Mouse (Mus musculus) MEL (cell line): Measurements from ENCODE around the gene Tepp. TPM values are rescaled to one million over a fixed set of nuclear protein-coding genes. Genes with fewer than 3 reads are reported as not detected.
A peak's percentile ranks its signal among the peaks of the same experiment; 100 is the strongest.

Experiments used
- DNase-seq: peaks from one replicate; pipeline ENCODE4 v3.0.0; 2011; ENCODE audit warnings: low read depth, low spot score
- H3K27ac ChIP-seq: 2 replicates; pipeline ENCODE4 v1.5.1; 2012; ENCODE audit warnings: low read depth, mild to moderate bottlenecking, control low read depth, low read length, moderate library complexity; ENCODE audit not compliant: control insufficient read depth
- H3K27me3 ChIP-seq, 2 experiments: fragments of 150-350 bp in 1 of 2; sonication (generic) in 1 of 2; 2 replicates each; pipeline ENCODE4 v1.6.1; 2012; ENCODE audit warnings: low read length in 2 of 2, mild to moderate bottlenecking in 2 of 2, improper control_type of control experiment in 1 of 2, moderate library complexity in 1 of 2; ENCODE audit not compliant: insufficient read depth in 2 of 2, control insufficient read depth in 1 of 2
- H3K36me3 ChIP-seq, 2 experiments: 2 replicates each; pipeline ENCODE4 v1.6.1; 2012 to 2014; ENCODE audit warnings: low read length in 2 of 2, improper control_type of control experiment in 1 of 2, inconsistent platforms in 1 of 2, mild to moderate bottlenecking in 1 of 2; ENCODE audit not compliant: insufficient read depth in 2 of 2, control insufficient read depth in 1 of 2
- H3K4me1 ChIP-seq, 2 experiments: fragments of 150-350 bp in 1 of 2; sonication (generic) in 1 of 2; 2 replicates each; pipeline ENCODE4 v1.6.1; 2012; ENCODE audit warnings: low read length in 2 of 2, improper control_type of control experiment in 1 of 2, mild to moderate bottlenecking in 1 of 2; ENCODE audit not compliant: insufficient read depth in 2 of 2, control insufficient read depth in 1 of 2
- H3K4me3 ChIP-seq, 2 experiments: fragments of 150-350 bp in 1 of 2; sonication (generic) in 1 of 2; 2 replicates each; pipeline ENCODE4 v1.5.1; 2012; ENCODE audit warnings: low read depth in 2 of 2, low read length in 2 of 2, mild to moderate bottlenecking in 2 of 2, moderate library complexity in 2 of 2, control low read depth in 1 of 2, improper control_type of control experiment in 1 of 2; ENCODE audit not compliant: control insufficient read depth in 1 of 2, insufficient read depth in 1 of 2
- H3K79me2 ChIP-seq: 2 replicates; pipeline ENCODE4 v1.6.1; 2012; ENCODE audit warnings: mild to moderate bottlenecking, low read length, moderate library complexity; ENCODE audit not compliant: control insufficient read depth, poor library complexity, insufficient read depth
- H3K9ac ChIP-seq: 2 replicates; pipeline ENCODE4 v1.6.1; 2012; ENCODE audit warnings: low read depth, mild to moderate bottlenecking, control low read depth, low read length, moderate library complexity; ENCODE audit not compliant: control insufficient read depth, poor library complexity, severe bottlenecking
- H3K9me3 ChIP-seq: fragments of 150-350 bp; sonication (generic); replicated peaks from 2 replicates; pipeline ENCODE4 v1.6.1; 2012; ENCODE audit warnings: mild to moderate bottlenecking, low read length, improper control_type of control experiment, moderate library complexity; ENCODE audit not compliant: insufficient read depth
- ETS1 ChIP-seq: IDR thresholded peaks from 2 replicates; pipeline ENCODE4 v1.6.1; 2012; ENCODE audit warnings: low read depth, mild to moderate bottlenecking, inconsistent platforms, low read length, improper control_type of control experiment, moderate library complexity
- GABPA ChIP-seq: IDR thresholded peaks from 2 replicates; pipeline ENCODE4 v1.6.1; 2012; ENCODE audit warnings: low read depth, mild to moderate bottlenecking, inconsistent platforms, low read length, improper control_type of control experiment, moderate library complexity
- GATA1 ChIP-seq: IDR thresholded peaks from 2 replicates; pipeline ENCODE4 v1.6.1; 2011; ENCODE audit warnings: low read depth, low read length, improper control_type of control experiment
- MAFK ChIP-seq: IDR thresholded peaks from 2 replicates; pipeline ENCODE4 v1.6.1; 2011; ENCODE audit warnings: low read depth, mild to moderate bottlenecking, low read length, improper control_type of control experiment, borderline replicate concordance
- MAX ChIP-seq: IDR thresholded peaks from 2 replicates; pipeline ENCODE4 v1.6.1; 2011; ENCODE audit warnings: low read length, improper control_type of control experiment
- MAZ ChIP-seq: IDR thresholded peaks from 2 replicates; pipeline ENCODE4 v1.6.1; 2012; ENCODE audit warnings: low read depth, mild to moderate bottlenecking, inconsistent platforms, low read length, improper control_type of control experiment
- MYB ChIP-seq: IDR thresholded peaks from 2 replicates; pipeline ENCODE4 v1.6.1; 2011; ENCODE audit warnings: mild to moderate bottlenecking, low read depth, low read length, improper control_type of control experiment
- NRF1 ChIP-seq: IDR thresholded peaks from 2 replicates; pipeline ENCODE4 v1.6.1; 2014; ENCODE audit warnings: low read depth, mild to moderate bottlenecking, inconsistent platforms, low read length, improper control_type of control experiment, moderate library complexity; ENCODE audit not compliant: poor library complexity, insufficient read depth, severe bottlenecking
- POLR2AphosphoS5 ChIP-seq: IDR thresholded peaks from 2 replicates; pipeline ENCODE4 v1.6.1; 2012; ENCODE audit warnings: low read depth, borderline replicate concordance, mild to moderate bottlenecking, inconsistent platforms, low read length, moderate library complexity, mixed read lengths
- SIN3A ChIP-seq: IDR thresholded peaks from 2 replicates; pipeline ENCODE4 v1.6.1; 2012; ENCODE audit warnings: low read length, improper control_type of control experiment, inconsistent platforms
- TAL1 ChIP-seq: IDR thresholded peaks from 2 replicates; pipeline ENCODE4 v1.6.1; 2012; ENCODE audit warnings: mild to moderate bottlenecking, inconsistent platforms, low read length, moderate library complexity, mixed read lengths
- TCF12 ChIP-seq: IDR thresholded peaks from 2 replicates; pipeline ENCODE4 v1.6.1; 2014; ENCODE audit warnings: low read depth, mild to moderate bottlenecking, inconsistent platforms, low read length, improper control_type of control experiment, moderate library complexity
- UBTF ChIP-seq: IDR thresholded peaks from 2 replicates; pipeline ENCODE4 v1.6.1; 2012; ENCODE audit warnings: low read depth, mild to moderate bottlenecking, inconsistent platforms, low read length, improper control_type of control experiment, moderate library complexity, borderline replicate concordance; ENCODE audit not compliant: insufficient read depth
- USF1 ChIP-seq: IDR thresholded peaks from 2 replicates; pipeline ENCODE4 v1.6.1; 2014; ENCODE audit warnings: low read depth, mild to moderate bottlenecking, inconsistent platforms, low read length, improper control_type of control experiment, moderate library complexity
- USF2 ChIP-seq, 2 experiments: IDR thresholded peaks; 2 replicates each; pipeline ENCODE4 v1.6.1; 2011 to 2012; ENCODE audit warnings: improper control_type of control experiment in 2 of 2, low read length in 2 of 2, borderline replicate concordance in 1 of 2, inconsistent platforms in 1 of 2, low read depth in 1 of 2, mild to moderate bottlenecking in 1 of 2; ENCODE audit not compliant: insufficient read depth in 1 of 2
- ZKSCAN1 ChIP-seq: IDR thresholded peaks from 2 replicates; pipeline ENCODE4 v1.6.1; 2012; ENCODE audit warnings: low read depth, mild to moderate bottlenecking, inconsistent platforms, low read length, improper control_type of control experiment, moderate library complexity
- polyA plus RNA-seq, 2 experiments: library from polyadenylated mRNA; stranded (reverse) in 1 of 2; unstranded in 1 of 2; fragments of >175 nt in 1 of 2; fragments of >200 nt in 1 of 2; gene quantifications; 2 replicates each; pipeline versions ENCODE4 v1.2.1 to v1.2.4; 2012; ENCODE audit warnings: low replicate concordance in 2 of 2, low read depth in 1 of 2; ENCODE audit not compliant: insufficient read length in 2 of 2, insufficient read depth in 1 of 2, missing spikeins in 1 of 2
- total RNA-seq: library from RNA; depleted of rRNA; stranded (reverse); fragments of 300-350 nt; gene quantifications from 2 replicates; pipeline ENCODE4 v1.2.3, GENCODE M21; 2012

Tepp gene
- total and polyA plus RNA-seq, 3 experiments: not detected

- H3K9me3 ChIP-seq: no peaks in the 10 kb centered on the region
- no peak overlapping the region for H3K27ac ChIP-seq
- no peaks in the 10 kb centered on the region for H3K79me2 ChIP-seq
- H3K9ac ChIP-seq: no peak overlapping the region
- TF ChIP-seq GATA1 (peak; percentile 25; the same call in 1 of the 2 replicates), USF2 (IDR thresholded peaks at IDR 0.05; ENCODE audit: borderline replicate concordance in 1 of 2, insufficient read depth in 1 of 2, low read depth in 1 of 2, low read length in 2 of 2) (no peak)
- peaks cover 0 to 10% of the 10 kb centered on the region in 2 experiments; a peak in 2 of 4 replicates for H3K4me1 ChIP-seq
- no peak overlapping the region for H3K4me3 ChIP-seq
- DNase-seq: no peak
- H3K27me3 ChIP-seq: no peaks in the 10 kb centered on the region
- no peaks in the 10 kb centered on the region for H3K36me3 ChIP-seq
Measured at GRCm38 (mm10) chr8:95358550-95359411, 48.4 kb downstream of the Tepp start.

- Histone ChIP-seq H3K36me3 (no peaks in the 10 kb centered on the region), H3K27me3 (no peaks in the 10 kb centered on the region), H3K79me2 (no peaks in the 10 kb centered on the region), H3K4me3 (no peak overlapping the region), H3K4me1 (peaks cover 0 to 10% of the 10 kb centered on the region in 2 experiments; a peak in 2 of 4 replicates), H3K27ac (no peak overlapping the region), H3K9ac (no peak overlapping the region), H3K9me3 (no peaks in the 10 kb centered on the region)
- TF ChIP-seq MAZ (no peak), NRF1 (no peak), SIN3A (no peak), MAX (no peak), GABPA (no peak), ZKSCAN1 (no peak), USF1 (no peak), MYB (no peak), GATA1 (no peak), UBTF (no peak), TAL1 (no peak), ETS1 (no peak), MAFK (no peak), TCF12 (no peak), POLR2AphosphoS5 (no peak)
- DNase-seq: no peak
Measured at GRCm38 (mm10) chr8:95360181-95361015, 50.0 kb downstream of the Tepp start.
